Mouse (Mus musculus) kidney, postnatal 14 days (tissue): ENCODE data around the gene Lpp.

ENCODE experiments used
- DNase-seq: peaks from one replicate; pipeline ENCODE4 v3.0.0; 2022; ENCODE audit warnings: mixed read lengths

Gene Lpp

DNA sequence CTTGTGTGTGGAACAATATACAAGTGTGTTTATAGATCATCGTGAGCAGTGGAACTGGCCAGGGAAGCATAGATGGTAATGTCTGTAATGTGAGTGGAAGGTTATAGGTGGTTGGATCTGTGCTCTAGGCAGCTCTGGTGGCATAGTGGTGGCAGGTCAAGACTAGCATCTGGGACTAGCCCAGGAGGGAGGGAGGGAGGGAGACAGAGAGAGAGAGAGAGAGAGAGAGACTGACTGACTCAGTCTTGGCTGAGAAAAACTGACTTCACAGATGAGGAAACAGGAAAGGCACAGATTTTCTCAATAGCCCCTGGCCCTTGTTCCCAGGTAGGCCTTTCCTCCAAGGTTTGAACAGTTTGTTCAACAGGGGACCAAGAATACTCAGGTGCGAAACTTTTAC lies 7.5 kb downstream of the Lpp start:
- DNase-seq = no peak

DNA sequence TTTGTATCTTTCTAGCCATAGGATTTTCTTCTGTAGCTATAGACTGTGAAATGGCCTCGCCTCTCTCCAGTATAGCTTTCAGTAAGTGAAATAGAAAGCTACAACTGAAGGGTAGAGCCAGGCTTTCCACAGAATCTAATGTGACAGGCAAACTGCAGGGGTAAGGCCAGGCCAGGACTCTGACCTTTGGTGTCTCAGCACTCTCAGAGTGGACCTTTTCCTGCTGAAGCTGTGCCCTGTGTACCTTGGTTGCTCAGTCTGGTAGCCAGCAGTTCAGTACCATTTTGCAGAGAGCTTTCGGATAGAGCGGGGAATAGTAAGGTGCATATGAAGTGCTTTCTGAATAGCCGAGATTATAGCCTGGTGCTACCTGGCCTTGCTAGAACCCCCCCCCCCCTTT lies 9.5 kb downstream of the Lpp start:
- DNase-seq = peak; percentile 59

DNA sequence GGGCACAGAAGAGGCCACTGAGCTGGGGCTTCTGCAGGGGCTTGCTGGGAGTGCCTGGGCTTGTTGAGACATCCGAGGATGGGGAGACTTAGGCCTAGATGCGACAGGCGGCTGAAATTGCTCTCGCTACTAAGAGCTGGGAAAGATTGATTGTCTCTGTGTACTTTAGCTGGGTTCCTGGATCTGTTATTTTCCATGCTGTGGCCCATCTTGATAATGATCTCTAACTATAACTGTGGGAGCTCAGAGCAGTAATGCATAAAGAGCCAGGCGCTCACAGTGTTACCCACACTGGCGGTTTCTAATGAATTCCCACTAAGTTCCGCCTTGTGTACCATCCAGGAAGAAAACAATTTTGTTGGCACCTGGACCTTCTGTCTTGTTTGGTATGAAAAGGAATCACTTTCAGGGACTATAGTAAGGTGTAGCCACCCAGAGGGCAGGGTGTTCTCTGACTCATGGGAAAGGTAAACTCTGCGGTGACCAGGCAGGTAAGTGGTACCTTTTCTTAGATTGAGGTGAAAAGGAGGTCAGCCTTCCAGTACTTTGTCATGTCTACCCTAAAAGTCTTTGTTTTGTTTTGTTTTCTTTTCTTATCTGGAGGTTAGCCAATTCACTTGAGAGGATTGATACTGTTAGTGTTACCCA lies 10.6 kb downstream of the Lpp start:
- DNase-seq = no peak

DNA sequence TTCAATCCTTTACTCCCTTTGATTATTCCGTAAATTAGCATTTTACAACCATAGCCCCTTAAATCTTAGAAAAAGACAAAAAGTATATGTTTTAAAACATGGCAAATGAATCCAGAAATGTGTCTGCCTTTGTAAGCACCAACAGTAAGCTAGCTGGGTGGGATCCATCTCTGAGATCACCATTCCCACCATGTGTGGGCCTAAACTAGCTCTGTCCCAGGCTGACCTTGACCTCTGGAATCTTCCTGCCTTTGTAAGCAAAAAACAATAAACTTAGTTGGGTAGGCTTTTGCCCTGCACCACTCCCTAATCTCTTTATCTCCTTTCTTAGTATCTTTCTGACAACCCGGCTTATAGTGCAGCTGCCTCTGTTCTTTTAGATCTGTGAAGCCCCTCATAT lies 13.2 kb downstream of the Lpp start:
- no peak for DNase-seq

DNA sequence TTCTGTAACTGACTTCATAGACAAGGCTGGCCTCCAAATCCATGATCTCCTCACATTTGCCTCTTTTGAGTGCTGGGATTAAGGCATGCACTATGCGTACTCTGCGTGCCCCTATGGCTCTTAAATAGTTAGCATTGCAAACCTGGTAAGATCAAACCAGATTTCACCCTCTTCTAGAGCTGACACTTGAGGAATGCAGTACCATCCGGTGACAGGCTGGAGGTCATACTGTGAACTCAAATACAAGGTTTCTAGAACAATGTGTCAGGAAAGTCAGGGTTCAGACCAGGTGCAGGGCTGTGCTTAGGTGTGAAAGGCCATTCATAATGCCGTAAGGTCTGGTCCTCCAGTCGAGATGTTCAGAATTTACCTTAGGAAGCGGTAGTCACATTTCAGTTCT lies 18.0 kb downstream of the Lpp start:
- no peak for DNase-seq

DNA sequence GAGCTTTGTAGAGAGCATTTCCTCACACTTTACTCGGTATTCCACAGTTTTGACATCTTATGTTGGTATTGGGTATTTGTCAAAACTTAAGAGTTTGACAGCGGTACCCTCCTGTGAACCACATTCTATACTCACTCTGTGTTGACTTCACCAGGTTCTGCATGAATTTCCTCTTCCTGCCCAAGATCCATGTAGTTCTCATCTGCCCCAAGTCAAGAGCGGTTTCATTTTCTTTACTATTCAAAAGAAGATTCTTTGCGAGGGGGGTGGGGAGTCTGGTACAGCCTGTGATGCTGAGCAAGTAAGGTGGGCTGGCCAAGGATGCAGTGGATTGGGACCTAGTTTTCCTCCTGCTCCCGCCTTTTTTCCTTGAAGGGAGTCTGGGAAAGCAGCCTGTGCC lies 18.9 kb downstream of the Lpp start:
- DNase-seq = no peak

DNA sequence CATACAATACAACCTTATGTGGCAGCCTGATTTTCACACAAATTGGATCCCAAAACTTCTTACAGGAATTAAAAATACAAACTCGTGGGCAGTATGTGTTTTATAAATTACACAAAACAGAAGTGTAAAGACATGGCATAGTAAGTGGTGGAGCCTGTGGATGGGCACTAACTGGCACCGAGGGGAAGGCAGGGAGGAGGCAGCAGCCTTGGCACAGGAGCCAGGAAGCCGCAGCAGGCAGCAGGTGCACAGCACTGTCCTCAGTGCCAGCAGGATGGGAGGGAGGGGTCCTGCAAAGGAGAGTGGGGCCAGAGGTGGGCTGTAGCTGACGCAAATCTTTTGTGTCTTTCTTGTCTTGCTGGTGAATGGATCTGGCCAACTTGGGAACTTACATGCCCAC lies 19.8 kb downstream of the Lpp start:
- no peak for DNase-seq

DNA sequence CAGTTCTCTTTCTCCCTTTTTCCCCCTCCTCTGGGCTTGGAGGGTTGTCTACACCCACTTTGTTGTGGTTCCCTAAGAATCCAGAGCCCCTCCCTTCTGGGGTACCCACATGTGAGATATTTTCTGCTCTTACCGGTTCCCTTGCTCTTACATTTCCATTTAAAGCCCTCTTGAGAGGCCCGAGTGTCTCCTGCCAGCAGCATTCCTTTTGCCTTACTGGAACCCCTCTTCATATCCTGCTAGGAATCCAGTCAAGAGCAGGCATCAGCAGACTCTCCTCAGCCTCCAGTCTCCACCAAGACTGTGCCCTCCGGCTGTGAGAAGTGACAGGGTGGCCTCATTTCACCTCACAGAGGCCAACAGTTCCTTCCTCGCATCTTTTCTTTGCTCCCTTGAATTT lies 24.7 kb downstream of the Lpp start:
- no peak for DNase-seq

DNA sequence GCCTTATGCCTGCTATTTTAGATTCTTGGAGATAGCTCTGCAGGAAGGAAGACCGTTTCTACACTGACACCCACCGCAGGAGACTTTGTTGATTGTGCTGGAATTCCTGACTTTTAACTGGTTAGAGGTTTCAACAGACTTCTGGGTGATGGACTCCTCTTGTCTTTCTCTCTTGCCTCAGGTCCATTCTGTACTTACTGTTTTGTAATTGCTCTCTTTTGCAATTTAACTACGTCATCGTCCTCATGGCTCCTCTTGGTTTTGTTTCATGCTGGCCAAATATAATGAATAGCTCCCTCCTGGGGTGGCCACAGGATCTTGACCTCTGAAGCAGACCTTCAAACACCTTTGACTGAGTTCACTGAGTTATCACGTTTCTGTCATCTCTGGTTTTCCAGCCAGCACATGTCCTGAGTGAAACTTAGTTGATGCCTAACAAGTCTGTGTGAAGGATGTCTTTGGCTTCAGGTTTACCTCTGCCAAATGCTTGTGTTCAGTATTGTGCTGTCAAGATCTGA lies 27.4 kb downstream of the Lpp start:
- no peak for DNase-seq

DNA sequence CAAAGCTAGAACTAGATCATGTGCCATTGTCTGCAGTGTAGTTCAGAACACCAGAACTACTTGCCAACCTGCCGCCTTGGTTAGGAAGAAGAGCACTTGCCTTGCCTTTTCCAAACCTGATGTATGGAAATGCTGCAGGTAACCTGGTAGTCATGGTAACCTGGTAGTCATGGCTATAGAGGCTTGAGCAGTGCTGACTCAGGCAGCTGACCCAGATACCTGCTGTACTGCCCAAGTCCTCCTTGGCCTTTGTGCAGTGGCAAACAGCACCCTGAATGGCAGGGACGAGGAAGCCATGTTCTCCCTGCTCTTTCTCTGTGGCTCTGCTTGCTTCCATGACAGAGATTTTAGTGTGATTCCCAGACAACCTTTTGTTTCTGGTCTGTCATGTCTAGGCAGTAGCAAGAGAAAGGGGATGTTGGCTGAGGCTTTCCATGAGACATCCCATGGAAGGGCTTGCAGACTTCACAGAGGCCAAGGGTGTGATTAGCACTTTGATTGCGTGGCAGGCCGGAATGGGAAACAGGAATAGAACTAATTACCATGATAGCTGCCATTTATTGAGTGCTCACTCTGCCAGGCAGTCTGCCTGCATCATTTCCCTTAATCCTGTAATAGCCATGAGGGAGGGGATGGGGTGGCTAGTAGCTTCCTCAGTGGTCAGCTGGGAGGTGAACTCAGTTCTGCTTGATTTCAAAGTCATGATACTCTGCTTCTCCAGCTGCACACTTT lies 28.5 kb downstream of the Lpp start:
- DNase-seq = no peak

DNA sequence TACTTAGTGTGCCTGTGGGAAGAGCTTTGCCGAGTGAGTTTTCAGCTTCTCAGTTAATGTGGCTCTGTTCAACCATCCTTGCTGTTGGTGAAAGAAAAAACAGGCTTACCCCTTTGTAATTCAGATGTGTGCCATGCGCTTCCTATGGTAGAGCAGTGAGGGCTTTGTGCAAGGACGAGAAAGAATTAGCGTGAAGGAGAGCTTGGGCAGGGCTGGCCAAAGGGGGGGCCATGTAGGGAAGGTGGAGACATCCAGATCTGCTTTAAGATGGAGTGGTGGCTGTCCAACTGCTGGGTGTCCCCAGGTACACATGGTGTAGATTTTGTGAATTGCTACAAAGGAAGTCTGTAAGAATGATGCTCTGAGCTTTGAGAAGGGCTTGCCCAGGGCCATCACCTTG lies 29.9 kb downstream of the Lpp start:
- no peak for DNase-seq

DNA sequence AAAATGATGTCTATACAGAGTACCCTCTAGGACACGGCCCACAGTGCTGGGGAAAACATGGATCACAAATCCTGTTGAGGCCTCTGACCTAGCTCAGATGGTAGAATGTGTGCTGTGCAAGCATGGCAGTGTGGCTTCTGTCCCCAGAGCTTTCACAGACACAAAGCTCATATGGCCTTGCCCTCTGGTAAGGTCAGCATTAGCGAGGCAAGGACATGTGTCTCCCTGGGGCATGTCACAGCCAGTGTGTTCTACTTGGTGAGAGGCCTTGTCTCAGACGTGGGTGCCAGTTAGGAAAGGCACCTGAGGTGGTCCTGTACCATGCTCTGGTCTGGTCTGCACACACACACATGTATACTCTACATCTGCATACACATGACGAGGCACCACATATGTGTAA lies 30.4 kb downstream of the Lpp start:
- no peak for DNase-seq

DNA sequence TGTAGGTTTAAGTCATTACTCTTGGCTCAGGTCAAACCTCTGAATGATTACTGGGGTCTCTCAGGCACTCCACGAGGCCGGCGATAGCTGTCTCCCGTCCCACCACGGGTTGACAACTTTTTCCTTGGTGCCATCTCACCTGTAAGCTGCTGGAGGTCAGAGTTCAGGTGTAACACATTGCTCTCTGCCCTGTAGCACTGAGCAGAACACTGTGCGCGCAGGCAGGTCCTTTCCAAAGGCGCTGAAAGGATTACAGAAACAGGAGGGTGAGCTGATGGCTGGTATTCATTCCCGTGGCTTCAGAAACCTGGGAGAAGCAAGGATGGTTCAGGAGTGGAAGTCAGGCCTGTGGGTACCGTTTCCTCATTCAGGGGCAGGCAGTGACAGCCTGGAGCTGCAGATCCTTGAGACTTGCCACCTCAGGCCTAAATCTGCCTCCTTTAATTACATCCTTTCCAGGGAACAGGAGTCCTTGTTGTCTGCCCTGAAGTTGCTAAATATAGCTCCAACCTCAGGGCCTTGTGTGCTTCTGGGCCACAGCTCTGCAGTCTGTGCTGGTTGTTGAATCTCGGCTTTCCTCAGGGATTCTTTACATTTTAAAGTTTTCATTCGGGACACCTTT lies 31.2 kb downstream of the Lpp start:
- no peak for DNase-seq

DNA sequence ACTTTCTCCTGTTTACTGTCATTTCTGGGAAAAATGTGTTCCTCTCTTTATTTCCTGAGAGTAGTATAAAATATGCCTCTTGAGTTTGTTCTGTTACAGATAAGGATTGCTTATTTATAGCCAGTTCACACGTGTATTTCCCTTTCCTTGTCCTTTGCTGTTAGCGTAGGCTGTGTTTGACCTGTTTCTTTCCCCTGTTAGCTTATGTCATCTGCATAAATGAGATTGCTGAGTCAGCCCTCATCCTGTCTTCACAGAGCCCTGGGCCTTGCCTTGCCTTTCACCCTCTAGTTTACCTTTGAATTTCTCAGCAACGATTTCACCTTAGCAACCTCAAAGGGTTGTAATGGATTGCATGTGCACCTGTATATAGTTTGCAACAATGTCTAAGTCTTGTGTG lies 32.5 kb downstream of the Lpp start:
- DNase-seq = no peak

DNA sequence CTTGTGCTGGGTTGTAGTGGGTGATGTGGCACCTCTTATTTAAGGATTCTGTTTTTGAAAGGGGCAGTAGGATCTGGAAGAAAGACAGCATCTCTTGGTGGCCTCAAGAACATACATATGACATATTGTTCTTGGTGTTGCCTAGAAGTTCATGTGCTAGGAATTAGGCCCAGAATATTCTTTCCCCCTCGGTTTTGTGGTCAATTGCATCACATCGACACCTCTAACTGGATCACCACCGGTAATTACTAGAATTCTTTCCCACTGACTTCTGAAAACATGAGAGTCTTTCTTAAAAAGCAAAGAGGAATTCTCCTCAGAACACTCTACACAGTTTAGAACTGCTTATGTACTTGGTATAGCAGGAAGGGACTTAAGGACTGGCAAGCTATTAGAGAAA lies 34.3 kb downstream of the Lpp start:
- DNase-seq = no peak

DNA sequence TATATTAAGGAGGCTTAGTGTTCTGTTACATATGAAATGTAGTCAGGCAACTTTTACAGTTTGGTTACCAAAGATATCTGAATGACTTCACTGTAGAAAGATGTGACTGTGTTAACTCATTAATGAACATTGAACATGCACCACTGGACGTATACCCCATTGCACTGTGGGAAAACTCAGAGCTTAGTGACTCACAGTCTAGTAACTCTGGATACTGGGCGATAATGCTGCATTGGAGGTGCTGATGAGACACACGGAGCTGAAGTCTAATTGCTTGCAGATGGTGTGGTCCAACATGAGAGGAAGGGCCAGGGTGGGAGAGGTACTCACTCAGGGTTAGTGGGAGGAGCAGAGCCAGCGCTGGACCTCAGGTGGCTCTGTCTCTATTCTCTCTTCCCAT lies 34.7 kb downstream of the Lpp start:
- no peak for DNase-seq

DNA sequence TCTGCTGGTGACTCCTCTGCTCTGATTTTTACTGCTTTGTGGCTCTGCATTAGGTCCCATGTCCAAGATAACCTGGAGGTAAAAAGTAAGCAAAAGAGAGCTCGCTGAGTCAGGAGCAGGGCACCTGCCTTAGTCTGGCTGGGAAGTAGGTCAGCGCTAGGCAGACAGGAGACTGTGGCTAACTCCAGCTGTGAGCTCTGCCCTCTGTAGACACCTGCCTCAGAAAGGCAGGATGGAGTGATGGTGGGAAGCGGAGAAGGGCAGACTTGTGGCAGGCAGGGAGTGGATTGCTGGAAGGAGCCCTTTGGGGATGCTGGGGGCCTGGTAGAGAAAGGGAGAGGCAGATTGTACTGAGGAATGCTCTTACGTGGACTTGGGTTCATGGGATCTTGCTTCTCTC lies 35.4 kb downstream of the Lpp start:
- no peak for DNase-seq

DNA sequence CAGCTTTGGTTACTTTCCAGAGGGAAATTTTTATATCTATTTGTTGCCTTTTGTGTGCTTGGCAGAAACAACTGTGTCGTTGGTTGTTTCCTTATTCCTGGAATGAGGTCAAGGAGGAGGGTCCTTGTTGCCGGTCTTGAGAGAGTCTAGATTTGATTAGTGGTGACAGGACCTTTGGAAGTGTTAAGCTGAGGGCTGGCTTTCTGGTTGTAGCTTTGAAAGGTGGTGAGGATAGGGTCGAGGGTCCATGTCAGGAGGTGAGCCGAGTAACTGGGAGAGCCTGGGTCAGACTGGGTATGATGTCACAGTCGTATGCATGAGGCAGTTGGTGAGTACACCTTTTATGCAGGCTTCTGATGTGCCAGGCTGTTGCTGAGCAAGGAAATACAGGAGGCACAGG lies 36.4 kb downstream of the Lpp start:
- no peak for DNase-seq

DNA sequence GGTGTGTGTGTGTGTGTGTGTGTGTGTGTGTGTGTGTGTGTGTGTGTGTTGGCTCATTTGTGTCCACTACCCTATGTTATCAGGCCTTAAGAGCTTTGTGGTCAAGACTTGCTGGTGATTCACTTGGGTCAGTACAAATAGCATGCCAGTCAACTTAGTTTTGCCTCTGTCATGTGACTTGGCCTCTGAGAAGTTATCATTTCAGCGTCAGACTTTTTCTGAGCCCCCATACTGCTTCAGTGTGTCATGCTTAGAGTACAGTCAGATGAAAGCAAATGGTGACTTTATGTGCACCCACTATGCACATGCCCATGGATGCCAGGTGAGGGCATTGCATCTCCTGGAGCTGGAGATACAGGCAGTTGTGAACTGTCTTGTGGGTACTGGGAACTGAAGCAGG lies 38.5 kb downstream of the Lpp start:
- DNase-seq = no peak

DNA sequence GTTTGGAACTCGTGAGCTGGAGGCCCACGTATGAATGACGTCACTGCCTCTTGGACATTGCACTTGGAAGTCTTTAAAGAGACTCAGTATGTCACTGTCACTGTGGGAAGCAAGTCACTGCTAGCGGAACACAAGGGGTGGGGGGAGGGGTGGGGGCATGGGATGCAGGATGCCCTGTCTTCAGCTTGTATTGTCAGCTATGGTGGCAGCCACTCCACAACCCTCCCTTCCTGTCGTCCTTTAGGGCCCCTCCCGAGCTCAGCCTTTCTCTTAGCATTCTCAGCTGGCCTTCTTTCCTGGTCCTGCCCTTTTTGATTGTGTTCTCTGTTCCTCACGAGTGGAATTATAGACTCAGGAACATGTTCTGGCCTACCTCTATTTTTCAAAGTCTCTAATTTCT lies 40.3 kb downstream of the Lpp start:
- DNase-seq = no peak

DNA sequence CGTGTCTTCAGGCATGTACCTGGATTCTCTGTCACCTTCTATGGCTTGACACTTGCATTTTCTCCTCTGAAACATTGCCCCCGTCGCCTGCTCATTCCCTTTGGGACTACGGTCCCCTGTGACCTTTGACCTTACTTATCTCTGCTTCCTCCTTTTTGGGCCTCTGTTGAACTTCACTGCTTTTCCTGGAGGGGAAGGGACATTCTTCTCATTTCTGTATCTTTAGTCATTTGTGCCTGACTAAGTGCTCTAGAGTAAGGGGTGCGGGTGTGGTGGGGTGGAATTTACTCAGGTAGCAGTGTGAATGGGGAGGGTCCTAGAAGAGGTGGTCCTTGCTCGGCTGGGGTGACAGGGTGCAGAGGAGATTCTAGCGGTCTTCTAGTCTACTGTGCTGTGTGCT lies 40.7 kb downstream of the Lpp start:
- DNase-seq = no peak

DNA sequence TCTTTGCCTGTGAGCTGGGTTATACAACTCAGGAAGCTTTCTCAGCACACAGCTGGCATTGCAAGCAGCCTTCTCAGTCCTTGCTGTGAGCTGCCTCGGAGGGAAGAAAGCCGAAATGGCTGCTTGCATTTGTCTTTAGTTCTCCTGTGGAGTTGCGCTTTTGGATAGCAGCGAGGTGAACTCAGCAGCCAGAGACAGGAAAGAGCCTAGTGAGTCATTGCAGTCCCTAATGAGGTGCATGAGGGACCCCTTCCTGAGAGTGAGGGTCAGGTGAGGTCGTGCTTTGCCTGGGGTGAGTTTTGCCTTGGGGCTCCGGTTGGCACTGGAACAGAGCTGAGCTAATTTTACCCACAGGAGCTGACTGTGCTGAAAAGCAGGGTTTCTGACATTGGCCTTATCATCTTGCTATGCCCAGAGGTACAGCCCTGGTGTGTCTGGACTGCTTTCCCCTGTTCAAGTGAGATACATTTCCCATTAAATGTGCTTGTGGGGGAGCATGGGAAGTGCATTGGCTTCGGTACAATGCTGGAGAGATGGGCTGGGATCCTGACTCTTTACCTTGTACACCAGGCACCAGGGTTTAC lies 41.3 kb downstream of the Lpp start:
- peak; percentile 61 for DNase-seq

DNA sequence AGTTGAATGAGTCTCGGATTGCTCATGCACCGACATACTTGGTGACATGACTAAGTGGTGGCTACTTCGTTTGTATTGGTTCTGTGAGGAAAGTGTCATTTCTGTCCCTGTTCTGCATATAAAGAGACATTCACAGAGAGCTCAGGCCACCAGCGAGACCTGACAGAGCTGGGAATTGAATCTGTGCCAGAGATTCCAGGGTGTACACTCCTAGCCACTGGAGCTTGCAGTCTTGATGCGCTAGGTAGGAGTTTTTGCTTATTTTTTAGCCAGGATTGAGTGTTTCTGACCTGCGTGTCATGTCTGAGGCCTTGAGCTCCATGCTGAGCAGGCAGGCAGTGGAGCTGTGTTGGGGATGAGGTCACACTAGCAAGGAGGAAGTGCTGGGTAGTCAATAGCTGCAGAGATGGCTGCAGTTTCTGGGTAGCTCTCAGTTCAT lies 41.8 kb downstream of the Lpp start:
- peak; percentile 75 for DNase-seq

DNA sequence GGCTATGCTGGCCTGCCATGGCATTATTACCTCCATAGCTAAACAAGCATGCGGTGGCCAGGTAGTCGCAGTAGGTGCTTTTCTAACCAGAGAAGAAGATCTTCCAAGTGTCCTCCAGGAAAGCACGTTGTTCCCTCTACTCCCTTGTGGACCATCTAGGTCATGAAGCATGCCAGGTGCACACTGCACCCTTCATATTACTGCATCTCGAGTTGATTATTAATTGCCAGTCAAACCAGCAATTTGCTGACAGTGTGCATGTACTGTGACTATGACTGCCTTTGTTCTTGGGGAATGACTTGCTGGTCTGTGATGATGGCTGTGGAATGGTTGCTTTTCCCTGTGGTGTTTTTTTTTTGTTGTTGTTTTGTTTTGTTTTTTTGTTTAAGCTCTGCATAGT lies 45.1 kb downstream of the Lpp start:
- DNase-seq = peak; percentile 63
